Mouse (Mus musculus) forebrain, embryonic 12.5 days (tissue): ENCODE data around the gene Hcar2. TPM values are rescaled to one million over a fixed set of nuclear protein-coding genes. Genes with fewer than 3 reads are reported as not detected.

Experiments used
- ATAC-seq: fragments of 200-750 bp; cut with Nextera tagmentation; 2 replicates; pipeline ENCODE4 v1.8.0; 2017; ENCODE audit warnings: moderate TSS enrichment; ENCODE audit not compliant: low FRiP score
- H3K27ac ChIP-seq: fragments of 300-500 bp; sonication (generic); 2 replicates; pipeline ENCODE4 v1.5.1; 2016; ENCODE audit warnings: mild to moderate bottlenecking
- H3K27me3 ChIP-seq: fragments of 300-500 bp; sonication (generic); 2 replicates; pipeline ENCODE4 v1.6.1; 2016; ENCODE audit warnings: mild to moderate bottlenecking
- H3K36me3 ChIP-seq: fragments of 300-500 bp; sonication (generic); replicated peaks from 2 replicates; pipeline ENCODE4 v1.6.1; 2016; ENCODE audit warnings: mild to moderate bottlenecking
- H3K4me1 ChIP-seq: fragments of 300-500 bp; sonication (generic); 2 replicates; pipeline ENCODE4 v1.6.1; 2016
- H3K4me2 ChIP-seq: fragments of 300-500 bp; sonication (generic); 2 replicates; pipeline ENCODE4 v1.6.1; 2016; ENCODE audit warnings: mild to moderate bottlenecking, moderate library complexity
- H3K4me3 ChIP-seq: fragments of 300-500 bp; sonication (generic); replicated peaks from 2 replicates; pipeline ENCODE4 v1.5.1; 2016; ENCODE audit warnings: mild to moderate bottlenecking
- H3K9ac ChIP-seq: fragments of 300-500 bp; sonication (generic); 2 replicates; pipeline ENCODE4 v1.6.1; 2016; ENCODE audit warnings: mild to moderate bottlenecking
- H3K9me3 ChIP-seq: fragments of 300-500 bp; sonication (generic); 2 replicates; pipeline ENCODE4 v1.6.1; 2016
- WGBS: fragments of 180-500 bp; shearing (Covaris S2); methylation state at CpG from one replicate; pipeline ENCODE4 v1.1.7; 2016; 5-methylcytosine and 5-hydroxymethylcytosine counted together
- polyA plus RNA-seq: library from polyadenylated mRNA; unstranded; fragments of >200 nt; fragmentation: Nextera tagmentation; extraction: Ambion mirVana; gene quantifications from 2 replicates; pipeline ENCODE4 v1.2.1, GENCODE M21; 2016

Hcar2 gene
- polyA plus RNA-seq, 1 experiment from 2014 or later: not detected

GRCm38 (mm10) chr5:123853877-123854504 is 11.3 kb downstream of the Hcar2 start:
- Histone ChIP-seq H3K4me1 (no peaks in the 10 kb centered on the region), H3K27me3 (no peaks in the 10 kb centered on the region), H3K4me3 (no peak overlapping the region), H3K36me3 (no peaks in the 10 kb centered on the region), H3K9me3 (no peaks in the 10 kb centered on the region), H3K4me2 (no peak overlapping the region), H3K27ac (no peak overlapping the region), H3K9ac (no peak overlapping the region)
- no peak for ATAC-seq
- WGBS: 93% methylated on average over 11 of the region's 11 CpGs

DNA sequence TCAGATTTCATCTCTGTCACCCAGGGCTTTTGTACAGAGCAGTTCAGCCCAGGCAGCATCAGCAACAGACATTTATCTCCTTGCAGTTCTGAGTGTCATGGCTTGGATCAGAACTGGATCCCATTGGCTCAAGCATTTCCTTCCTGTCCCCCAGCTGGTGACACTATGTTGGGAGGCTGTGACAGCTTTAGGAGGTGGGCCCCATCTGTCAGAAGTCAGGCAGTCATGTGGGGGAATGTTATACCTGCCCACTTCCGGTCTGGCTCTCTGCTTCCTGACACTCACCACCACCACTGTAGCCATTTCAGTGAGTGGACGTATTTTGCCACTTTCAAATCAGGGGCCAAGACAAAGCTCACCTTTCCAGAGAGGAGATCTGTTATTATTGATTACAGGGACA is 13.9 kb downstream of the Hcar2 start:
- no peaks in the 10 kb centered on the region for H3K9me3 ChIP-seq
- no peaks in the 10 kb centered on the region for H3K36me3 ChIP-seq
- H3K4me3 ChIP-seq: no peak overlapping the region
- H3K27me3 ChIP-seq: no peaks in the 10 kb centered on the region
- H3K27ac ChIP-seq: no peak overlapping the region
- WGBS: 69% methylated on average over 2 of the region's 2 CpGs
- no peaks in the 10 kb centered on the region for H3K4me1 ChIP-seq
- H3K9ac ChIP-seq: no peak overlapping the region
- no peak overlapping the region for H3K4me2 ChIP-seq
- no peak for ATAC-seq

DNA sequence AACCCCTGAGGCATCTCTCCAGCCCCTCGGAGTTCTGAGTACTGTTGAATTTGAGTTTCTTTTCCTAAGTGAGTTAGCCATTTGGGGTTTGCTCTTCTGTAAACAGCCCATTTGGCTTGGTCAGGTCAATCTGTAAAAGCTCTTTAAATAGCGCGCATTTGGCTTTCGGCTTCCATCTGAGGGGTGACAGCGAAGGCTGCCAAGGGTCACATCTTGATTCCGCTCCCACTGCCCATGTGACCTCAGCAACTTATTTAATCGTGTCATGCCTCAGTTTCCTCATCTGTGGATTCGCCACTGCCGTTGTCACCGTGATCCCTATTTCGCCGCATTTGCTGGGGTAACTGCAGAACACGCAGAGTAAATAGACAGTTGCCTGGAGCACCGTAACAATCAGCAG is 21.0 kb downstream of the Hcar2 start:
- H3K9me3 ChIP-seq: no peaks in the 10 kb centered on the region
- H3K27ac ChIP-seq: no peak overlapping the region
- no peaks in the 10 kb centered on the region for H3K36me3 ChIP-seq
- no peak overlapping the region for H3K4me2 ChIP-seq
- no peak for ATAC-seq
- H3K27me3 ChIP-seq: no peaks in the 10 kb centered on the region
- peaks cover 5% of the 10 kb centered on the region; the same call in 1 of the 2 replicates for H3K4me1 ChIP-seq
- H3K4me3 ChIP-seq: no peak overlapping the region
- H3K9ac ChIP-seq: no peak overlapping the region
- WGBS: 97% methylated on average over 14 of the region's 14 CpGs

DNA sequence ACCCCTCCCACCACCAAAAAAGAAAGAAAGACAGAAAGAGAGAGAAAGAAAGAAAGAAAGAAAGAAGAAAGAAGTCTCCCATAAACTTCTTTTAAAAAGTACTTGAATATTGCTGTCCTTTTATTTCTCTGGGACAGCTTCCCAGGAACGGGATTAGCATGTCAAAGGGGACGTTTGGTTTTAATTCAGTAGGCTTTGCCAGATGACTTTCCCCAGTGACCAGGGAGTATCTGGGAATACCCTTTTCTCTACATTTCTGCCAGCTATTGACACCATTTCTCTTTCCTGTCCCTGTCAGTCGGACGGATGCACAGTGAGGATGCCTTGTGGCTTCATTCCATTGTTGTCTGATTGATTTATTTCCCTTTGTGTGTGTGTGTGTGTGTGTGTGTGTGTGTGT is 21.5 kb downstream of the Hcar2 start:
- Histone ChIP-seq H3K4me1 (peaks cover 5% of the 10 kb centered on the region; the same call in 1 of the 2 replicates), H3K9me3 (no peaks in the 10 kb centered on the region), H3K27ac (no peak overlapping the region), H3K4me3 (no peak overlapping the region), H3K27me3 (no peaks in the 10 kb centered on the region), H3K4me2 (no peak overlapping the region), H3K36me3 (no peaks in the 10 kb centered on the region), H3K9ac (no peak overlapping the region)
- ATAC-seq: no peak
- 54% methylated on average over 4 of the region's 4 CpGs for WGBS

DNA sequence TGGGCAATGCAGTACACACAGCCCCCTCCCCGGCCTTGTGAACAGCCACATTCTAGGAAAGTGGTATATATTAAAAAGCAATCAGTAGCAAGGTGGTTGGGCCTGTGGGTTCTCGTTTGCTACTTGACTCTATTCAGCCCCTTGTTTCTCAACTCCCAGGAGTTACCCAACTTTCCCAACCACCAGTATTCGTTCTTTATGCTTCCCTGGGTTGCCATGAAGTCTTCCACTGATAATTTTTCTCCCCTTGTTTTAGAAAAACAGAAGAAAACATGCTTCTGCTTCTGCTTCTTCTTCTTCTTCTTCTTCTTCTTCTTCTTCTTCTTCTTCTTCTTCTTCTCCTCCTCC is 22.4 kb downstream of the Hcar2 start:
- no peak for ATAC-seq

GRCm38 (mm10) chr5:123842221-123842934 is 22.9 kb downstream of the Hcar2 start:
- WGBS: 67% methylated on average over 11 of the region's 11 CpGs
- no peaks in the 10 kb centered on the region for H3K27me3 ChIP-seq
- H3K27ac ChIP-seq: no peak overlapping the region

More for the DNA sequence above, 22.4 kb downstream of the Hcar2 start:
- WGBS: 86% methylated on average over 3 of the region's 3 CpGs
- H3K4me3 ChIP-seq: no peak overlapping the region
- H3K27me3 ChIP-seq: no peaks in the 10 kb centered on the region
- no peak overlapping the region for H3K27ac ChIP-seq
- H3K4me1 ChIP-seq: peaks cover 5% of the 10 kb centered on the region; the same call in 1 of the 2 replicates
- H3K9ac ChIP-seq: no peak overlapping the region
- no peak overlapping the region for H3K4me2 ChIP-seq
- H3K36me3 ChIP-seq: no peaks in the 10 kb centered on the region
- no peaks in the 10 kb centered on the region for H3K9me3 ChIP-seq

DNA sequence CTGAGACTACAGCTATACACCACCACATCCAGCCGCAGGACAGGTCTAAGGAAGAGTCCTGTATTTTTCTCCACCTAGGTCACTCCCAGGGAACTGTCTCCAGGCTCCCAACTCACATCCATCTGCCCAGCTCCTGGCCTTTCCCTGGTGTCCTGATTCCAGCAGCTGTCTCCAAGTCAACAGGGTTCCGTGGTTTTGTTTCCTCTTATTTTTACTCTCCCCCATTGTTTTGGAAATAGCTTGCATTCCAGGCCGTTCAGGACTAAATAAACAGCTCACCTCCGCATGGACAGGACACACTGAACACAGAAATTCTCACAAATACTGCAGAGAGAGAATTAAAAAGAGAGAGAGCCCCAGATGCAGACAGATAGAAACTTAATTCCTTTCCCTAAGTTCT is 27.9 kb downstream of the Hcar2 start:
- WGBS: 48% methylated on average over 4 of the region's 4 CpGs
- Histone ChIP-seq H3K9me3 (no peaks in the 10 kb centered on the region), H3K36me3 (no peaks in the 10 kb centered on the region), H3K9ac (no peak overlapping the region), H3K27me3 (no peaks in the 10 kb centered on the region), H3K27ac (no peak overlapping the region), H3K4me2 (no peak overlapping the region), H3K4me1 (peaks cover 5% of the 10 kb centered on the region; the same call in 1 of the 2 replicates), H3K4me3 (no peak overlapping the region)
- ATAC-seq: no peak

More at GRCm38 (mm10) chr5:123842221-123842934, 22.9 kb downstream of the Hcar2 start:
- no peak overlapping the region for H3K4me2 ChIP-seq
- H3K4me1 ChIP-seq: peaks cover 5% of the 10 kb centered on the region; the same call in 1 of the 2 replicates
- H3K9ac ChIP-seq: no peak overlapping the region
- ATAC-seq: no peak
- no peaks in the 10 kb centered on the region for H3K9me3 ChIP-seq
- H3K36me3 ChIP-seq: no peaks in the 10 kb centered on the region
- H3K4me3 ChIP-seq: no peak overlapping the region

- Histone ChIP-seq H3K27me3 (no peaks in the 10 kb centered on the region), H3K9me3 (no peaks in the 10 kb centered on the region), H3K4me3 (no peak overlapping the region), H3K4me1 (no peaks in the 10 kb centered on the region), H3K27ac (no peak overlapping the region), H3K36me3 (no peaks in the 10 kb centered on the region), H3K4me2 (no peak overlapping the region), H3K9ac (no peak overlapping the region)
- ATAC-seq: no peak
- WGBS: 86% methylated on average over 3 of the region's 3 CpGs
These were observed 30.5 kb downstream of the Hcar2 start for GRCm38 (mm10) chr5:123834836-123835235.

- H3K4me2 ChIP-seq: no peak overlapping the region
- H3K9ac ChIP-seq: no peak overlapping the region
- H3K36me3 ChIP-seq: no peaks in the 10 kb centered on the region
- no peak for ATAC-seq
- H3K27me3 ChIP-seq: no peaks in the 10 kb centered on the region
- H3K4me3 ChIP-seq: no peak overlapping the region
- H3K4me1 ChIP-seq: no peaks in the 10 kb centered on the region
- 90% methylated on average over 7 of the region's 7 CpGs for WGBS
- H3K27ac ChIP-seq: no peak overlapping the region
- H3K9me3 ChIP-seq: no peaks in the 10 kb centered on the region
These were observed 33.0 kb downstream of the Hcar2 start for GRCm38 (mm10) chr5:123832309-123832708.

- ATAC-seq: no peak
These were observed 37.6 kb downstream of the Hcar2 start for GRCm38 (mm10) chr5:123827659-123828091.

GRCm38 (mm10) chr5:123822706-123823105 is 42.6 kb downstream of the Hcar2 start:
- H3K9me3 ChIP-seq: no peaks in the 10 kb centered on the region
- no peaks in the 10 kb centered on the region for H3K4me1 ChIP-seq
- H3K36me3 ChIP-seq: peaks cover 41% of the 10 kb centered on the region
- no peak overlapping the region for H3K9ac ChIP-seq
- H3K4me2 ChIP-seq: no peak overlapping the region
- ATAC-seq: no peak
- H3K27me3 ChIP-seq: no peaks in the 10 kb centered on the region
- 0 out of 2 replicates have a peak overlapping the region, but pooled peaks have one; percentile 19 for H3K27ac ChIP-seq
- no peak overlapping the region for H3K4me3 ChIP-seq
- WGBS: 62% methylated on average over 7 of the region's 7 CpGs

More at GRCm38 (mm10) chr5:123827659-123828091, 37.6 kb downstream of the Hcar2 start:
- Histone ChIP-seq H3K27me3 (no peaks in the 10 kb centered on the region), H3K4me3 (no peak overlapping the region), H3K36me3 (peaks cover 8% of the 10 kb centered on the region; the same call in 1 of the 2 replicates), H3K4me1 (no peaks in the 10 kb centered on the region), H3K9me3 (no peaks in the 10 kb centered on the region), H3K4me2 (no peak overlapping the region), H3K27ac (no peak overlapping the region), H3K9ac (no peak overlapping the region)
- WGBS: 88% methylated on average over 6 of the region's 6 CpGs

DNA sequence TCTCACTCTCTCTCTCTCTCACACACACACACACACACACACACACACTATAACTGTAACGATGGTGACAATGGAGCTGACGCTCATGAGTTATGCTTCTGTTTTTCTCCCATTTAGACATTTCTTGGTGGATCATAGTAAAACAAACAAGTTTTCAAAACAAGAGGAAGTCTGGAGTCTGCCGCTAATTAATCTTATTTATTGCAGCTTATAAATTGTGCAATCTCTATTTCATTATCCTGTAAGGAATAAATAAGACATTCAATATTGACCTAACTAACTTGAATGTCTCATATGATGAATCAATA is 44.1 kb downstream of the Hcar2 start:
- 92% methylated on average over 3 of the region's 3 CpGs for WGBS
- no peak for ATAC-seq
- Histone ChIP-seq H3K4me1 (no peaks in the 10 kb centered on the region), H3K27ac (no peak overlapping the region), H3K36me3 (peaks cover 49% of the 10 kb centered on the region), H3K9me3 (no peaks in the 10 kb centered on the region), H3K27me3 (no peaks in the 10 kb centered on the region), H3K4me3 (no peak overlapping the region), H3K9ac (no peak overlapping the region), H3K4me2 (no peak overlapping the region)
